Mouse (Mus musculus): ENCODE data around the gene Hist1h2br. TPM values are rescaled to one million over a fixed set of nuclear protein-coding genes. Genes with fewer than 3 reads are reported as not detected.
A peak's percentile ranks its signal among the peaks of the same experiment; 100 is the strongest.
"Not testable (repeated sequence)": the region's sequence is repeated elsewhere in the genome, so short reads cannot be mapped to it uniquely, and the experiment has no call there.

Hist1h2br gene
- total RNA-seq, 2 experiments from 2014 or later, result 28.3 to 30.7 TPM

- DNase-seq, result not testable (repeated sequence)
Observed at GRCm38 (mm10) chr13:21846356-21846755, 12.8 kb downstream of the Hist1h2br start.

- DNase-seq, result no peak
Observed at GRCm38 (mm10) chr13:21847883-21848282, 14.3 kb downstream of the Hist1h2br start.

GRCm38 (mm10) chr13:21850696-21851095, 17.2 kb downstream of the Hist1h2br start:
- DNase-seq, result not testable (repeated sequence)

- DNase-seq, result peak; percentile 77 to 87
Observed at GRCm38 (mm10) chr13:21852215-21852945, 18.8 kb downstream of the Hist1h2br start.

- DNase-seq, result peak; percentile 82 to 91
Observed at GRCm38 (mm10) chr13:21855146-21855545, 21.6 kb downstream of the Hist1h2br start.

GRCm38 (mm10) chr13:21855698-21856162, 22.2 kb downstream of the Hist1h2br start:
- peak; percentile 58 to 82 for DNase-seq

GRCm38 (mm10) chr13:21861608-21862007, 28.1 kb downstream of the Hist1h2br start:
- DNase-seq, result no peak

- not testable (repeated sequence) for DNase-seq
Observed at GRCm38 (mm10) chr13:21865503-21865902, 32.0 kb downstream of the Hist1h2br start.

- DNase-seq, result no peak
Observed at GRCm38 (mm10) chr13:21880735-21881134, 47.2 kb downstream of the Hist1h2br start.

GRCm38 (mm10) chr13:21881878-21882669, 48.5 kb downstream of the Hist1h2br start:
- DNase-seq, result peak; percentile 24 to 46

GRCm38 (mm10) chr13:21882760-21883405, 49.3 kb downstream of the Hist1h2br start:
- peak; percentile 15 to 56 for DNase-seq

GRCm38 (mm10) chr13:21883407-21883806, 49.9 kb downstream of the Hist1h2br start:
- no peak for DNase-seq

- no peak for DNase-seq
Observed at GRCm38 (mm10) chr13:21884586-21884985, 51.0 kb downstream of the Hist1h2br start.

Small RNA genes within 50 kb of the gene (microRNA-seq; reads per million reads assigned to microRNA genes)
- gene Gm19658, result 0 reads per million in 2 experiments
- 0 reads per million in 2 experiments for gene Gm44346
- gene Gm44466, result 0 reads per million in 2 experiments

Other genes starting within 250 kb of the Hist1h2br start
- gene Olfr1362, start 219.7 kb upstream of the Hist1h2br start, total RNA-seq (2021), result not detected
- gene Olfr11, start 191.2 kb upstream of the Hist1h2br start, total RNA-seq (2021), result not detected
- gene Olfr1361, start 170.4 kb upstream of the Hist1h2br start, total RNA-seq (2021), result not detected
- not detected for gene Olfr1360, start 156.3 kb upstream of the Hist1h2br start, total RNA-seq (2021)
- gene Olfr1359, start 135.6 kb upstream of the Hist1h2br start, total RNA-seq (2021), result not detected
- gene Hist1h2bl, start 117.6 kb upstream of the Hist1h2br start, total RNA-seq (2021), result 10 to 100 TPM in 1 of 2 experiments, 1 to 10 TPM in 1; 7.7 to 11.5 TPM
- gene Hist1h2ai, start 117.3 kb upstream of the Hist1h2br start, total RNA-seq (2021), result 10 to 100 TPM in 1 of 2 experiments, 1 to 10 TPM in 1; 4.0 to 15.4 TPM
- gene Hist1h3h, start 116.1 kb upstream of the Hist1h2br start, total RNA-seq (2021), result 10 to 100 TPM; 11.0 to 14.3 TPM
- gene Hist1h2bm, start 111.7 kb upstream of the Hist1h2br start, total RNA-seq (2021), result 1 to 10 TPM; 2.0 to 3.6 TPM
- 1 to 10 TPM; 1.9 to 3.4 TPM for gene Hist1h4j, start 98.7 kb upstream of the Hist1h2br start, total RNA-seq (2021)
- gene Hist1h4k, start 83.2 kb upstream of the Hist1h2br start, total RNA-seq (2021), result 10 to 100 TPM; 39.5 to 45.0 TPM
- gene Hist1h2ak, start 79.9 kb upstream of the Hist1h2br start, total RNA-seq (2021), result 1 to 10 TPM; 2.5 to 4.6 TPM
- 1 to 10 TPM; 4.3 to 4.8 TPM for gene Hist1h2bn, start 79.6 kb upstream of the Hist1h2br start, total RNA-seq (2021)
- 1 to 10 TPM; 3.5 to 4.0 TPM for gene Hist1h1b, start 53.1 kb upstream of the Hist1h2br start, total RNA-seq (2021)
- 10 to 100 TPM; 10.2 to 11.2 TPM for gene Hist1h3i, start 50.4 kb upstream of the Hist1h2br start, total RNA-seq (2021)
- gene Hist1h2an, start 46.5 kb upstream of the Hist1h2br start, total RNA-seq (2021), result 1 to 10 TPM; 1.0 to 5.3 TPM
- 1 to 10 TPM; 3.3 to 4.2 TPM for gene Hist1h2bp, start 46.3 kb upstream of the Hist1h2br start, total RNA-seq (2021)
- 10 to 100 TPM; 27.9 to 31.1 TPM for gene Hist1h2bq, start 23.5 kb upstream of the Hist1h2br start, total RNA-seq (2021)
- gene Hist1h2ao, start 23.3 kb upstream of the Hist1h2br start, total RNA-seq (2021), result 1 to 10 TPM in 1 of 2 experiments, not detected in 1; 1.4 TPM
- gene Hist1h4m, start 22.0 kb upstream of the Hist1h2br start, total RNA-seq (2021), result 10 to 100 TPM; 41.7 to 58.7 TPM
- gene Hist1h4n, start 1.5 kb upstream of the Hist1h2br start, total RNA-seq (2021), result 1 to 10 TPM; 4.7 to 9.4 TPM
- 10 to 100 TPM; 11.6 to 12.2 TPM for gene Hist1h2ap, start 236 bp upstream of the Hist1h2br start, total RNA-seq (2021)
- 1 to 10 TPM in 1 of 2 experiments, under 1 TPM in 1; 0.67 to 1.3 TPM for gene Zfp184, start 111.4 kb downstream of the Hist1h2br start, total RNA-seq (2021)
- gene Pom121l2, start 147.5 kb downstream of the Hist1h2br start, total RNA-seq (2021), result not detected
- not detected for gene Prss16, start 176.0 kb downstream of the Hist1h2br start, total RNA-seq (2021)
- 10 to 100 TPM; 10.9 to 12.6 TPM for gene Hist1h2ah, start 201.8 kb downstream of the Hist1h2br start, total RNA-seq (2021)
- 10 to 100 TPM; 15.2 to 16.5 TPM for gene Hist1h2bk, start 202.1 kb downstream of the Hist1h2br start, total RNA-seq (2021)
- 10 to 100 TPM; 15.0 to 20.2 TPM for gene Hist1h4i, start 207.6 kb downstream of the Hist1h2br start, total RNA-seq (2021)
- gene Hist1h2ag, start 209.2 kb downstream of the Hist1h2br start, total RNA-seq (2021), result 10 to 100 TPM in 1 of 2 experiments, 1 to 10 TPM in 1; 7.7 to 10.8 TPM
- 1 to 10 TPM; 2.8 to 6.2 TPM for gene Hist1h2bj, start 209.5 kb downstream of the Hist1h2br start, total RNA-seq (2021)

Data from heart, adult 18-20 months (tissue).